Mouse (Mus musculus): ENCODE results near the gene Mrpl17.

- TF ChIP-seq EP300 (IDR thresholded peaks at IDR 0.05; ENCODE audit: low read depth), result no peak
- TF ChIP-seq CTCF (IDR thresholded peaks at IDR 0.05; ENCODE audit: low read depth), result no peak
Observed at GRCm38 (mm10) chr7:105777797-105778552, 32.9 kb downstream of the Mrpl17 start.

All from liver, embryonic 14.5 days (tissue).